Comparison of ENCODE assay signal across 8 mouse cellular contexts in the genomic region with DNA sequence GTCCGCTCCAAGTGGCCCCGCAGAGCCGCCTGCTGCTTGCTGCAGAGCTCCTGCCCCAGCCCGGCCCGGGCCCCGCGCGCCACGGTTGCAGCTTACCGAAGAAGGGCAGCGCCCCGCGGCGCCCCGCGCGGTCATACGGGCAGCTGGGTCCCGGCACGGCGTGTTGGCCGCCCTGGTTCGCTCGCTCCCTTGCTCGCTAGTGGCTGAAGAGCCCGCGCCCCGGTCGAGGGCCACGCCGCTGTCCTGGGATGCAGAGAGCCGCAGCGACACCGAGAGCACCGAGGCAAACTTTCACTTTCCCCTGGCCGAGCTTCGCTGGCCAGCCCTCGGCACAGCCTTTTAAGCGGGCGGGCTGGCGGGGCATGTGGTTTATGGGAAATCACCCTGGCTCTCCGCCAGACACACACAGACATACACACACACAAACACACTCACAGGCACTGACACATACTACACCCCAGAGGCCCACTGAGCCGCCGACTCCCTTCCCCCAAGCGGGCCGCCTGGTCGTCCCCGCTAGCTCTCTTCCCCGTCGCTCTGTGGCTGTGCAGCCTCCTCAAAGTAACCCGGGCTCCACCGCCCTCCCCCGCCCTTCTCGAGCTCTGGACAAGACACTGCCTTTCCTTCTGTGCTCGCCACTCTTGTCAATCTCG. TPM values are rescaled to one million over a fixed set of nuclear protein-coding genes. Genes with fewer than 3 reads are reported as not detected.
DNase-seq lines count a peak whose midpoint lies in the region; ATAC-seq and TF ChIP-seq lines count a peak whose summit lies in the region.

Csf1 (minus strand) TSS at position 541 of the 653 bp plus-strand sequence.

- H3K27ac ChIP-seq in hindbrain, postnatal 0 days, result peak within 1 kb of the TSS; percentile 81
- H3K27ac ChIP-seq in left cerebral cortex, adult 2 months, result peak within 1 kb of the TSS; percentile 92

- H3K27me3 ChIP-seq in hindbrain, postnatal 0 days (ENCODE audit: insufficient read depth, low read length), result no peaks in the 10 kb centered on the region

- no peaks in the 10 kb centered on the region for H3K9me3 ChIP-seq in hindbrain, postnatal 0 days (ENCODE audit: low read length)

- DNase-seq in R1 (ENCODE audit: low read depth, low spot score), result peak; percentile 47
- DNase-seq in cerebellum, postnatal 36 days, result peak; percentile 73 to 77
- DNase-seq in gastrocnemius, adult 8-10 months (ENCODE audit: low spot score in 2 of 2), result peak; percentile 80 to 89
- peak; percentile 86 for DNase-seq in hindbrain, postnatal 0 days (ENCODE audit: low spot score)
- peak; percentile 61 to 64 for DNase-seq in left cerebral cortex, adult 2 months (ENCODE audit: extremely low spot score in 1 of 2, low spot score in 2 of 2)
- peak; percentile 56 to 76 for DNase-seq in right cerebral cortex, adult 2 months (ENCODE audit: low spot score in 2 of 2)
- peak; percentile 80 for DNase-seq in urinary bladder, postnatal 14 days (ENCODE audit: low spot score)

- H3K4me3 ChIP-seq in hindbrain, postnatal 0 days (ENCODE audit: low read length), result peak within 1 kb of the TSS; percentile 62
- H3K4me3 ChIP-seq in left cerebral cortex, adult 2 months, result peak within 1 kb of the TSS; percentile 79

- no peak for TF ChIP-seq CTCF in hindbrain, postnatal 0 days (IDR thresholded peaks at IDR 0.05; ENCODE audit: low read depth)
- peak; percentile 2; the same call in 1 of the 2 replicates for TF ChIP-seq CTCF in left cerebral cortex, adult 2 months (IDR thresholded peaks at IDR 0.05)

- peak within 1 kb of the TSS; percentile 91 for H3K4me2 ChIP-seq in hindbrain, postnatal 0 days (ENCODE audit: low read depth, low read length)

- peak within 1 kb of the TSS; percentile 77 for H3K9ac ChIP-seq in hindbrain, postnatal 0 days (replicated peaks; ENCODE audit: low read length)

- ATAC-seq in hindbrain, postnatal 0 days, result peak; percentile 89
- ATAC-seq in megakaryocyte, adult 5-6 weeks (ENCODE audit: poor library complexity, severe bottlenecking), result peak; percentile 80

- WGBS in hindbrain, postnatal 0 days, result under 1% methylated on average over 48 of the region's 56 CpGs

- intact Hi-C loops in left cerebral cortex, adult 2 months (cut with DNase I), result loop anchor here (2.0 to 5.0 kb wide), 2 partner anchors 47 to 105 kb away; no protein-coding TSS in a partner anchor

- H3K36me3 ChIP-seq in hindbrain, postnatal 0 days (ENCODE audit: insufficient read depth, low read length), result no peaks in the 10 kb centered on the region

- H3K4me1 ChIP-seq in hindbrain, postnatal 0 days (ENCODE audit: insufficient read depth, low read length), result peaks cover 27% of the 10 kb centered on the region

RNA-seq across cellular contexts. Expression of gene Csf1, which starts in this region (rescaled TPM):
- 1 to 10 TPM; 5.0 to 7.4 (median 6.8) TPM for total RNA-seq in gastrocnemius, adult 8-10 months (2022)
- 13.1 and 15.1 TPM in 2 replicates for total RNA-seq in hindbrain, postnatal 0 days (2014; rRNA removed)
- 11.2 and 12.1 TPM in 2 replicates for polyA plus RNA-seq in hindbrain, postnatal 0 days (2015; fragmentation: Nextera tagmentation; extraction: Ambion mirVana)
- 10 to 100 TPM; 12.6 to 13.2 TPM for total RNA-seq in left cerebral cortex, adult 2 months (2021)
- 14.7 and 15.4 TPM in 2 replicates for total RNA-seq in megakaryocyte, adult 5-6 weeks (2015)
- total RNA-seq in megakaryocyte, adult 5-6 weeks (2017), result 6.5 and 6.9 TPM in 2 replicates

Comparison
In these comparisons a context has a peak if more than half of its experiments do, and no peak if none do; other contexts are left out.
1. Peak in every context shown above with its lines: DNase-seq, ATAC-seq, H3K4me3 ChIP-seq and H3K27ac ChIP-seq.